Mouse (Mus musculus) neutrophil, adult 83 days (primary cell): ENCODE measurements around the gene Mtmr3. TPM values are rescaled to one million over a fixed set of nuclear protein-coding genes. Genes with fewer than 3 reads are reported as not detected.

Experiments used
- total RNA-seq, 2 experiments: library from RNA; stranded (reverse); gene quantifications; one replicate each; pipeline ENCODE4 v1.2.4; 2023

The Mtmr3 gene
- 100 to 1,000 TPM; 145 to 154 TPM for total RNA-seq

DNA sequence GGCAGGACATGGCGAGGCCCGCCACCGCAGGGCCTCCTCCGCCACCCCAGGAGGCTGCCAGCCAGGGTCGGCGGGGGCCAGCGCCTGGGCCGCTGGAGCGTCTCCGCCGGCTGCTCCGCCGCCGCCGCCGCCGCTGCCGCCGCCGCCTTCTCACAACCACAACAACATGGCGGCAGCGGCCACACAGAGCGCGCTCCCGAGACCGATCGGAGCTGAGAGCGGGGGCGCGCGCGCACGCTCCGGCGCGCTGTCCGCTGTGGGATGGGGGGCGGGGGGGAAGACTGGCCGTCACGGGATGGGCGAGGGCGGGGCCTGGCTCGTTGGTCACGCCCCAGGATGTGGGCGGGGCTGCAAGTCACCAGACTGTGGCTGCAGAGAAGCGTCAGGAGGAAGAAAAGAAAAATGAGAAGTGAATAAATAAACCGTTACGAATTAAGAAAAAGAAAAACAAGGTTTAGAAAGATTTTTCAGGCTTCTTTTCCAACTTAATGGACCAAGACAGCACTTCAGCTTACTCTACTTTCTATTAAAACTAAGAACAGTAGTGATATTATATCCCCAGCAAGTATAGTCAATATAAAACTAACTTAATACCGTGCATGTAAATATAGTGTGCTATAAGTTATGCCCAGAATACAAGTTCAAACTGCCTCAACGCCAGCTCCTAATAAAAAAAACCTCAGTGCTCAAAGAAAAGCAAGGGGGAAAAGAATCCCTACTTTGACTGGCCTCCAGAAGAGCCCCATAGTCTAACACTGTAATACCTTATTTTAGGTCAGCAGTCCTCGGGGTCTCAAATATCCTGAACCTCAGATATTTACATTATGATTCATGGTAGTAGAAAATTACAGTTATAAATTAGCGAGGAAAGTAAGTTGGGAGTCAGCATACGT, at the start of gene Mtmr3:
Gene Mtmr3 (minus strand): TSS at position 256 of the 893 bp plus-strand sequence.

DNA sequence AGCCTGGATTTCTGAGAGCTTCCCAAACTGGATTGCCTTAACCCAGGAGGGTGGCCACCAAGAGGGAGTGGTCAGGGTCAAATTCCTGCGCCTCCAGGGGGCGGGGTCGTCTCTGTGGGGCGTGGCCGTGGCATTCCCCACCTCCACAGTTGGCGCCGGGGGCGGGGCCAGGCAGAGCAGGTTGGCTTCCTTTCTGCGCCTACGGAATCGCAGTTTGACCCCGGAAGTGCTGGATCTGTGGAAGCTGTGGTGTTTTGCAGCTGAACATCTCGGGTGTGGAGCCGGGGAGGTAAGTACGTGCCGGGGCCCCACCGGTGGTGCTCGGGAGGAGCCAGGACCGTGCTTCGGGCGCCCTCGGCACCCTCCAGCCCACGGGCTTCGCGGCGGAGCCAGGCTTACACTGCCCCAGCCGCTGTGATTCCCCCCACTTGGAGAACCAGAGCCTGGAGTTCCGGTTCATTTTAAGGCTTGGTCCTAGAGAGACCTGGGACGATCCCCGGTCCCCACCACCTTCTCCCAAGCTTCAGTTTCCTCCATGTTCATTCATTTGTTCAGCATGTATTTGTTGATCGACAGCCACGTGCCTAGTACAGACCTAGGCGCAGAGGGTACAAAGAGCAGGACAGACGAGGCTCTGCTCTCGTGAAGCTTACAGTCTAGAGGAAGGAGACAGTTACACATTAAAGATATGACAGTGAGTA, 43.0 kb upstream of the Mtmr3 start, which contains the start of gene Ascc2:
Gene Ascc2 (plus strand): TSS at position 214 of the 701 bp plus-strand sequence.

DNA sequence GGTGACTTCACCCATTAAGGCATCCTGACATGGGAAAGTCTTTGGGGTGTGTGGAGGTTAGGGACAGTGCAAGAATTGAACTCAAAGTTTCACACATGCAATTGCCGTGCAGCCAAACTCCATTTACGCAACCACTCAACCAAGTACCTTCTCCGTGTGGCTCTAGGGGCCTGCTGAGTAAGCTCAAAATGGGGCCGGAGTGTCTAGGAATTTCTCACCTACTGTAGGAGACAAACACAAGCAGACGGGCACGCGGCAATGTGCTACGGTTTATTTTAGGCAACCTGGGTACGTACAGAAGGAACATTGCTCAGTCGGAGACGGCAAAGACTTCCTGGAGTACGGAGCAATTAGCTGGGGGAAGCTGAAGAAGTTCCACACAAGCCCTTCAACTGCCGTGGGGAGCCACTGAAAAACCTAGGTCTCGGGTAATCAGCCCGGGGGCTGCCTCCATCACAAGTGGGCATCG, 25.4 kb upstream of the Mtmr3 start, which contains the start of gene Gm11032:
Gene Gm11032 (plus strand): TSS at position 51 of the 469 bp plus-strand sequence.

DNA sequence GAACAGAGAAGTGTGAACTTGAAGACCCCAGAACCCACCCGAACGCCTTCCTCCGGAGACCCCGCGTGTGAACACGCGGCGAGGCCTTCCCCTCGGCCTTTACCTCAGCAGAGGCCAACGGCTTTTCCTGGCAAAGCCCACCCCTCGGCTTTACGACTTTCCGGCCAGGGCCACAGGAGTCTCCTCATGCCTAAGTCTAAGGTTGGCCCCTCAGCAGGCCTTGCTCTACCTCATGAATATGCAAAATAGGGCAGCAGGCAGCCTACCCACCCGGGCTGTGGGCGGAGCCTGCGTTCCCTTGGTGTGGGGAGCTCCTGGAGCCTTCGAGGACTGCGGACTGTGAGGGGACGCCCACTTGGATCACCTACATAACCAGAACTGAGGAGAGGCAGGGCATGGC, 153.7 kb downstream of the Mtmr3 start, which contains the start of gene Hormad2:
Gene Hormad2 (minus strand): TSS at position 128 of the 400 bp plus-strand sequence.

Other genes starting within 250 kb of the Mtmr3 start
- 1 to 10 TPM; 4.7 to 5.9 TPM for gene Hormad2, start 153.8 kb downstream of the Mtmr3 start, total RNA-seq
- not detected for gene Gm11032, start 25.2 kb upstream of the Mtmr3 start, total RNA-seq
- gene Ascc2, start 42.9 kb upstream of the Mtmr3 start, total RNA-seq, result 10 to 100 TPM; 18.2 to 19.6 TPM
- gene Uqcr10, start 109.5 kb upstream of the Mtmr3 start, total RNA-seq, result 100 to 1,000 TPM; 134 to 138 TPM
- 10 to 100 TPM; 18.7 to 22.0 TPM for gene Zmat5, start 109.8 kb upstream of the Mtmr3 start, total RNA-seq
- gene Cabp7, start 151.9 kb upstream of the Mtmr3 start, total RNA-seq, result not detected